Mouse (Mus musculus) left cerebral cortex, adult 8-10 months (tissue): ENCODE measurements around the gene Tescl. TPM values are rescaled to one million over a fixed set of nuclear protein-coding genes. Genes with fewer than 3 reads are reported as not detected.

Experiments
- DNase-seq, 2 experiments: peaks; one replicate each; pipeline ENCODE4 v3.0.0; 2022; ENCODE audit warnings: low spot score in 2 of 2
- microRNA-seq, 2 experiments: library from miRNA; unstranded; fragments of <30 nt; microRNA quantifications; one replicate each; pipeline ENCODE4 v1.2.0; 2022
- total RNA-seq, 4 experiments: library from RNA; stranded (reverse); gene quantifications; 2 replicates each; pipeline ENCODE4 v1.2.4; 2022

Tescl gene
- total RNA-seq, 4 experiments from 2014 or later = not detected

GRCm38 (mm10) chr7:24299823-24300481 lies 33.8 kb downstream of the Tescl start:
- no peak for DNase-seq

- peak; percentile 78 to 93 for DNase-seq
Observed at GRCm38 (mm10) chr7:24298973-24299708, 34.6 kb downstream of the Tescl start.

GRCm38 (mm10) chr7:24298635-24298972 lies 35.1 kb downstream of the Tescl start:
- no peak for DNase-seq

- no peak for DNase-seq
Observed at GRCm38 (mm10) chr7:24297361-24298095, 36.2 kb downstream of the Tescl start.

GRCm38 (mm10) chr7:24296386-24296785 lies 37.4 kb downstream of the Tescl start:
- no peak for DNase-seq

GRCm38 (mm10) chr7:24295376-24295775 lies 38.4 kb downstream of the Tescl start:
- DNase-seq = no peak

GRCm38 (mm10) chr7:24294763-24295162 lies 39.0 kb downstream of the Tescl start:
- no peak for DNase-seq

GRCm38 (mm10) chr7:24293061-24293851 lies 40.5 kb downstream of the Tescl start:
- no peak for DNase-seq

GRCm38 (mm10) chr7:24291387-24292090 lies 42.2 kb downstream of the Tescl start:
- no peak for DNase-seq

- no peak for DNase-seq
Observed at GRCm38 (mm10) chr7:24290106-24290693, 43.5 kb downstream of the Tescl start.

GRCm38 (mm10) chr7:24288512-24288911 lies 45.2 kb downstream of the Tescl start:
- no peak for DNase-seq

- DNase-seq = no peak
Observed at GRCm38 (mm10) chr7:24287670-24288069, 46.1 kb downstream of the Tescl start.

- no peak for DNase-seq
Observed at GRCm38 (mm10) chr7:24286916-24287315, 46.8 kb downstream of the Tescl start.

GRCm38 (mm10) chr7:24286090-24286489 lies 47.6 kb downstream of the Tescl start:
- no peak for DNase-seq

Small RNA genes within 50 kb of the gene (microRNA-seq; reads per million reads assigned to microRNA genes)
- 0 reads per million in 2 experiments for gene Gm27592

Other genes starting within 250 kb of the Tescl start
- gene Zfp112, start 221.6 kb downstream of the Tescl start, total RNA-seq = 10 to 100 TPM; 11.7 to 12.4 (median 12.1) TPM
- gene Zfp235, start 199.8 kb downstream of the Tescl start, total RNA-seq = 10 to 100 TPM; 19.7 to 23.1 (median 21.6) TPM
- gene Zfp114, start 158.9 kb downstream of the Tescl start, total RNA-seq = 1 to 10 TPM; 2.7 to 4.8 (median 3.1) TPM
- gene Zfp111, start 122.5 kb downstream of the Tescl start, total RNA-seq = 10 to 100 TPM; 11.5 to 15.4 (median 12.1) TPM
- gene Zfp109, start 96.4 kb downstream of the Tescl start, total RNA-seq = 10 to 100 TPM in 3 of 4 experiments, 1 to 10 TPM in 1; 9.5 to 11.8 (median 10.5) TPM
- gene Zfp108, start 79.1 kb downstream of the Tescl start, total RNA-seq = 1 to 10 TPM; 7.7 to 9.9 (median 9.0) TPM
- gene Zfp93, start 63.5 kb downstream of the Tescl start, total RNA-seq = 10 to 100 TPM; 12.3 to 15.8 (median 13.6) TPM
- gene Zfp61, start 32.7 kb downstream of the Tescl start, total RNA-seq = 10 to 100 TPM; 19.0 to 24.4 (median 21.5) TPM
- 10 to 100 TPM; 14.2 to 16.4 (median 15.7) TPM for gene Zfp94, start 17.3 kb downstream of the Tescl start, total RNA-seq
- not detected for gene Lypd5, start 15.3 kb upstream of the Tescl start, total RNA-seq
- 1 to 10 TPM in 1 of 4 experiments, under 1 TPM in 3; 0.50 to 1.0 (median 0.53) TPM for gene Kcnn4, start 36.3 kb upstream of the Tescl start, total RNA-seq
- 10 to 100 TPM; 40.2 to 47.7 (median 43.4) TPM for gene Smg9, start 65.7 kb upstream of the Tescl start, total RNA-seq
- under 1 TPM in 1 of 4 experiments, not detected in 3; 0.21 TPM for gene Irgc1, start 118.4 kb upstream of the Tescl start, total RNA-seq
- 1 to 10 TPM in 2 of 4 experiments, under 1 TPM in 2; 0.72 to 4.6 (median 2.1) TPM for gene Plaur, start 128.5 kb upstream of the Tescl start, total RNA-seq
- gene Cadm4, start 148.1 kb upstream of the Tescl start, total RNA-seq = 100 to 1,000 TPM; 215 to 253 (median 239) TPM
- gene Zfp428, start 173.1 kb upstream of the Tescl start, total RNA-seq = 10 to 100 TPM; 42.8 to 45.4 (median 44.1) TPM
- gene AC161166.1, start 178.5 kb upstream of the Tescl start, total RNA-seq = not detected
- 10 to 100 TPM; 62.6 to 68.9 (median 66.6) TPM for gene Irgq, start 196.8 kb upstream of the Tescl start, total RNA-seq
- gene Pinlyp, start 212.2 kb upstream of the Tescl start, total RNA-seq = not detected
- gene Xrcc1, start 212.4 kb upstream of the Tescl start, total RNA-seq = 10 to 100 TPM; 37.2 to 39.8 (median 38.5) TPM